Mouse (Mus musculus) hindbrain, embryonic 15.5 days (tissue): Measurements from ENCODE around the gene Cd40. TPM values are rescaled to one million over a fixed set of nuclear protein-coding genes. Genes with fewer than 3 reads are reported as not detected.

ENCODE experiments used
- ATAC-seq: fragments of 200-750 bp; cut with Nextera tagmentation; 2 replicates; pipeline ENCODE4 v1.8.0; 2017; ENCODE audit warnings: low read depth, moderate number of reproducible peaks, moderate TSS enrichment; ENCODE audit not compliant: low FRiP score
- H3K27ac ChIP-seq: fragments of 300-500 bp; sonication (generic); replicated peaks from 2 replicates; pipeline ENCODE4 v1.5.1; 2015; ENCODE audit warnings: mild to moderate bottlenecking, inconsistent platforms
- H3K27me3 ChIP-seq: fragments of 300-500 bp; sonication (generic); 2 replicates; pipeline ENCODE4 v1.6.1; 2015; ENCODE audit warnings: control low read depth, inconsistent platforms
- H3K36me3 ChIP-seq: fragments of 300-500 bp; sonication (generic); 2 replicates; pipeline ENCODE4 v1.6.1; 2015; ENCODE audit warnings: control low read depth, inconsistent platforms
- H3K4me1 ChIP-seq: fragments of 300-500 bp; sonication (generic); replicated peaks from 2 replicates; pipeline ENCODE4 v1.6.1; 2015; ENCODE audit warnings: control low read depth, inconsistent platforms
- H3K4me2 ChIP-seq: fragments of 300-500 bp; sonication (generic); 2 replicates; pipeline ENCODE4 v1.6.1; 2015; ENCODE audit warnings: moderate library complexity, mild to moderate bottlenecking, inconsistent platforms
- H3K4me3 ChIP-seq: fragments of 300-500 bp; sonication (generic); 2 replicates; pipeline ENCODE4 v1.5.1; 2015; ENCODE audit warnings: mild to moderate bottlenecking, inconsistent platforms
- H3K9ac ChIP-seq: fragments of 300-500 bp; sonication (generic); 2 replicates; pipeline ENCODE4 v1.6.1; 2015; ENCODE audit warnings: inconsistent platforms
- H3K9me3 ChIP-seq: fragments of 300-500 bp; sonication (generic); 2 replicates; pipeline ENCODE4 v1.6.1; 2016; ENCODE audit warnings: control low read depth, inconsistent platforms
- WGBS: fragments of 180-500 bp; shearing (Covaris S2); methylation state at CpG from one replicate; pipeline ENCODE4 v1.1.7; 2015; 5-methylcytosine and 5-hydroxymethylcytosine counted together
- polyA plus RNA-seq: library from polyadenylated mRNA; unstranded; fragments of >200 nt; fragmentation: Nextera tagmentation; extraction: Ambion mirVana; gene quantifications from 2 replicates; pipeline ENCODE4 v1.2.1, GENCODE M21; 2015

Cd40 gene
- polyA plus RNA-seq, 1 experiment from 2014 or later, result 6.9 TPM

- Histone ChIP-seq H3K4me2 (no peak overlapping the region), H3K4me3 (no peak overlapping the region), H3K4me1 (peaks cover 35% of the 10 kb centered on the region), H3K36me3 (no peaks in the 10 kb centered on the region), H3K9ac (no peak overlapping the region), H3K9me3 (no peaks in the 10 kb centered on the region), H3K27ac (no peak overlapping the region), H3K27me3 (peaks cover 25% of the 10 kb centered on the region)
- 47% methylated on average over 9 of the region's 9 CpGs for WGBS
- ATAC-seq, result no peak
These were observed 25.2 kb downstream of the Cd40 start for GRCm38 (mm10) chr2:165080657-165081056.

- no peak overlapping the region for H3K27ac ChIP-seq
- H3K9me3 ChIP-seq, result no peaks in the 10 kb centered on the region
- 43% methylated on average over 7 of the region's 7 CpGs for WGBS
- H3K4me2 ChIP-seq, result no peak overlapping the region
- H3K4me3 ChIP-seq, result no peak overlapping the region
- H3K27me3 ChIP-seq, result peaks cover 25% of the 10 kb centered on the region
- peaks cover 31% of the 10 kb centered on the region for H3K4me1 ChIP-seq
- no peak overlapping the region for H3K9ac ChIP-seq
- H3K36me3 ChIP-seq, result no peaks in the 10 kb centered on the region
- ATAC-seq, result no peak
These were observed 25.8 kb downstream of the Cd40 start for GRCm38 (mm10) chr2:165081257-165081656.

GRCm38 (mm10) chr2:165086634-165087033 is 31.2 kb downstream of the Cd40 start:
- Histone ChIP-seq H3K4me1 (0 out of 2 replicates have a peak, but pooled peaks cover 7% of the 10 kb centered on the region), H3K36me3 (no peaks in the 10 kb centered on the region), H3K9me3 (no peaks in the 10 kb centered on the region), H3K4me2 (no peak overlapping the region), H3K4me3 (no peak overlapping the region), H3K27me3 (0 out of 2 replicates have a peak, but pooled peaks cover 3% of the 10 kb centered on the region), H3K9ac (no peak overlapping the region), H3K27ac (no peak overlapping the region; the same call in 1 of the 2 replicates)
- ATAC-seq, result no peak
- WGBS, result 63% methylated on average over 4 of the region's 4 CpGs

GRCm38 (mm10) chr2:165089470-165089869 is 34.0 kb downstream of the Cd40 start:
- no peak for ATAC-seq
- H3K4me3 ChIP-seq, result no peak overlapping the region
- 0 out of 2 replicates have a peak, but pooled peaks cover 3% of the 10 kb centered on the region for H3K27me3 ChIP-seq
- H3K36me3 ChIP-seq, result no peaks in the 10 kb centered on the region
- no peak overlapping the region for H3K4me2 ChIP-seq
- H3K9ac ChIP-seq, result no peak overlapping the region
- no peaks in the 10 kb centered on the region for H3K9me3 ChIP-seq
- H3K27ac ChIP-seq, result no peak overlapping the region
- H3K4me1 ChIP-seq, result 0 out of 2 replicates have a peak, but pooled peaks cover 12% of the 10 kb centered on the region
- WGBS, result 39% methylated on average over 14 of the region's 14 CpGs

- Histone ChIP-seq H3K4me2 (no peak within 1 kb of the TSS), H3K27ac (no peak within 1 kb of the TSS), H3K9ac (no peak within 1 kb of the TSS), H3K4me3 (no peak within 1 kb of the TSS), H3K9me3 (no peaks in the 10 kb centered on the region), H3K27me3 (no peaks in the 10 kb centered on the region), H3K36me3 (no peaks in the 10 kb centered on the region), H3K4me1 (peaks cover 13% of the 10 kb centered on the region)
- no peak for ATAC-seq
- WGBS, result 77% methylated on average over 2 of the region's 2 CpGs
These were observed 35.2 kb downstream of the Cd40 start, which contains the start of gene 1700025C18Rik for GRCm38 (mm10) chr2:165090650-165091049. 1700025C18Rik (minus strand) TSS chr2:165090750.

GRCm38 (mm10) chr2:165091433-165091965 is 36.1 kb downstream of the Cd40 start:
- Histone ChIP-seq H3K27me3 (no peaks in the 10 kb centered on the region), H3K4me3 (no peak overlapping the region), H3K9me3 (no peaks in the 10 kb centered on the region), H3K4me2 (no peak overlapping the region), H3K36me3 (no peaks in the 10 kb centered on the region), H3K27ac (no peak overlapping the region), H3K9ac (no peak overlapping the region), H3K4me1 (peaks cover 21% of the 10 kb centered on the region)
- no peak for ATAC-seq
- 58% methylated on average over 8 of the region's 8 CpGs for WGBS

- Histone ChIP-seq H3K9me3 (no peaks in the 10 kb centered on the region), H3K4me2 (no peak overlapping the region), H3K27ac (no peak overlapping the region), H3K4me1 (peaks cover 29% of the 10 kb centered on the region), H3K9ac (no peak overlapping the region), H3K36me3 (no peaks in the 10 kb centered on the region), H3K27me3 (no peaks in the 10 kb centered on the region), H3K4me3 (no peak overlapping the region)
- no peak for ATAC-seq
- WGBS, result 61% methylated on average over 7 of the region's 7 CpGs
These were observed 37.0 kb downstream of the Cd40 start for GRCm38 (mm10) chr2:165092393-165092792.

GRCm38 (mm10) chr2:165096367-165096766 is 40.9 kb downstream of the Cd40 start:
- no peak for ATAC-seq
- no peak overlapping the region for H3K4me3 ChIP-seq
- H3K4me1 ChIP-seq, result peaks cover 30% of the 10 kb centered on the region
- 16% methylated on average over 10 of the region's 10 CpGs for WGBS
- no peaks in the 10 kb centered on the region for H3K9me3 ChIP-seq
- no peak overlapping the region for H3K27ac ChIP-seq
- no peak overlapping the region for H3K9ac ChIP-seq
- no peaks in the 10 kb centered on the region for H3K36me3 ChIP-seq
- H3K4me2 ChIP-seq, result no peak overlapping the region
- H3K27me3 ChIP-seq, result peaks cover 6% of the 10 kb centered on the region; the same call in 1 of the 2 replicates

GRCm38 (mm10) chr2:165098861-165099260 is 43.4 kb downstream of the Cd40 start:
- Histone ChIP-seq H3K9me3 (no peaks in the 10 kb centered on the region), H3K9ac (no peak overlapping the region), H3K4me1 (peaks cover 29% of the 10 kb centered on the region), H3K27me3 (peaks cover 6% of the 10 kb centered on the region; the same call in 1 of the 2 replicates), H3K4me3 (no peak overlapping the region), H3K4me2 (no peak overlapping the region), H3K36me3 (no peaks in the 10 kb centered on the region), H3K27ac (no peak overlapping the region)
- WGBS, result 80% methylated on average over 3 of the region's 3 CpGs
- ATAC-seq, result no peak

- H3K4me1 ChIP-seq, result peaks cover 27% of the 10 kb centered on the region
- H3K36me3 ChIP-seq, result no peaks in the 10 kb centered on the region
- no peak overlapping the region for H3K27ac ChIP-seq
- H3K9ac ChIP-seq, result no peak overlapping the region
- H3K9me3 ChIP-seq, result no peaks in the 10 kb centered on the region
- ATAC-seq, result no peak
- 16% methylated on average over 6 of the region's 6 CpGs for WGBS
- no peak overlapping the region for H3K4me3 ChIP-seq
- H3K4me2 ChIP-seq, result no peak overlapping the region
- H3K27me3 ChIP-seq, result peaks cover 6% of the 10 kb centered on the region; the same call in 1 of the 2 replicates
These were observed 45.3 kb downstream of the Cd40 start for GRCm38 (mm10) chr2:165100749-165101148.

GRCm38 (mm10) chr2:165102920-165103319 is 47.5 kb downstream of the Cd40 start:
- Histone ChIP-seq H3K4me2 (no peak overlapping the region), H3K9me3 (no peaks in the 10 kb centered on the region), H3K36me3 (no peaks in the 10 kb centered on the region), H3K27me3 (peaks cover 4% of the 10 kb centered on the region; the same call in 1 of the 2 replicates), H3K9ac (no peak overlapping the region), H3K27ac (no peak overlapping the region), H3K4me1 (peaks cover 23% of the 10 kb centered on the region), H3K4me3 (no peak overlapping the region)
- ATAC-seq, result no peak
- WGBS, result 88% methylated on average over 3 of the region's 3 CpGs

- H3K4me1 ChIP-seq, result peaks cover 23% of the 10 kb centered on the region
- no peaks in the 10 kb centered on the region for H3K9me3 ChIP-seq
- 43% methylated on average over 16 of the region's 16 CpGs for WGBS
- H3K4me2 ChIP-seq, result no peak overlapping the region
- no peak overlapping the region for H3K9ac ChIP-seq
- no peak overlapping the region for H3K27ac ChIP-seq
- ATAC-seq, result 0 out of 2 replicates have a peak, but pooled peaks have one; percentile 8
- H3K4me3 ChIP-seq, result no peak overlapping the region
- no peaks in the 10 kb centered on the region for H3K36me3 ChIP-seq
- peaks cover 4% of the 10 kb centered on the region for H3K27me3 ChIP-seq
These were observed 50.2 kb downstream of the Cd40 start for GRCm38 (mm10) chr2:165105513-165106079.
